Mouse (Mus musculus) kidney, postnatal 0 days (tissue): ENCODE data around the gene Sv2b. TPM values are rescaled to one million over a fixed set of nuclear protein-coding genes. Genes with fewer than 3 reads are reported as not detected.
"Not testable (repeated sequence)": the region's sequence is repeated elsewhere in the genome, so short reads cannot be mapped to it uniquely, and the experiment has no call there.

Experiments
- ATAC-seq: fragments of 200-750 bp; cut with Nextera tagmentation; replicated peaks from 2 replicates; pipeline ENCODE4 v1.8.0; 2017; ENCODE audit warnings: low read depth, moderate number of reproducible peaks, moderate TSS enrichment, moderate library complexity; ENCODE audit not compliant: low FRiP score
- DNase-seq: peaks from one replicate; pipeline ENCODE4 v3.0.0-alpha.2; 2016; ENCODE audit warnings: low spot score
- H3K27ac ChIP-seq: fragments of 300-500 bp; sonication (generic); 2 replicates; pipeline ENCODE4 v1.5.1; 2014; ENCODE audit warnings: mild to moderate bottlenecking
- H3K27me3 ChIP-seq: fragments of 300-500 bp; sonication (generic); 2 replicates; pipeline ENCODE4 v1.6.1; 2014; ENCODE audit warnings: low read length, mixed read lengths; ENCODE audit not compliant: insufficient read depth
- H3K36me3 ChIP-seq: fragments of 300-500 bp; sonication (generic); 2 replicates; pipeline ENCODE4 v1.6.1; 2014; ENCODE audit warnings: low read length, mixed read lengths; ENCODE audit not compliant: insufficient read depth
- H3K4me1 ChIP-seq: fragments of 300-500 bp; sonication (generic); replicated peaks from 2 replicates; pipeline ENCODE4 v1.6.1; 2014; ENCODE audit warnings: antibody characterized with exemption, low read length, mixed read lengths; ENCODE audit not compliant: insufficient read depth
- H3K4me2 ChIP-seq: fragments of 300-500 bp; sonication (generic); 2 replicates; pipeline ENCODE4 v1.6.1; 2014; ENCODE audit warnings: mild to moderate bottlenecking, low read length, moderate library complexity, mixed read lengths
- H3K4me3 ChIP-seq: fragments of 300-500 bp; sonication (generic); replicated peaks from 2 replicates; pipeline ENCODE4 v1.5.1; 2014; ENCODE audit warnings: low read depth, low read length
- H3K9ac ChIP-seq: fragments of 300-500 bp; sonication (generic); 2 replicates; pipeline ENCODE4 v1.6.1; 2014; ENCODE audit warnings: low read depth, low read length
- H3K9me3 ChIP-seq: fragments of 300-500 bp; sonication (generic); replicated peaks from 2 replicates; pipeline ENCODE4 v1.6.1; 2016; ENCODE audit warnings: low read length, inconsistent platforms, mixed read lengths
- CTCF ChIP-seq: IDR thresholded peaks from 2 replicates; pipeline ENCODE4 v1.5.1; 2016; ENCODE audit warnings: antibody characterized with exemption, low read depth, mild to moderate bottlenecking, moderate library complexity
- WGBS: fragments of 180-500 bp; shearing (Covaris S2); extraction: QIAGEN DNeasy Blood & Tissue Kit; methylation state at CpG from one replicate; pipeline ENCODE4 v1.1.7; 2014; 5-methylcytosine and 5-hydroxymethylcytosine counted together
- polyA plus RNA-seq: library from polyadenylated mRNA; unstranded; fragments of >200 nt; fragmentation: Nextera tagmentation; extraction: Ambion mirVana; gene quantifications from 2 replicates; pipeline ENCODE4 v1.2.1, GENCODE M21; 2015

Gene Sv2b
- polyA plus RNA-seq, 1 experiment from 2014 or later: 0.68 TPM

GRCm38 (mm10) chr7:75207965-75208644, 101.0 kb downstream of the Sv2b start:
- no peaks in the 10 kb centered on the region for H3K27me3 ChIP-seq
- no peaks in the 10 kb centered on the region for H3K36me3 ChIP-seq
- WGBS: 84% methylated on average over 3 of the region's 3 CpGs
- H3K9ac ChIP-seq: no peak overlapping the region
- H3K4me2 ChIP-seq: no peak overlapping the region
- DNase-seq (no peak), ATAC-seq (no peak)
- H3K4me1 ChIP-seq: no peaks in the 10 kb centered on the region
- no peak for TF ChIP-seq CTCF
- H3K4me3 ChIP-seq: no peak overlapping the region
- no peaks in the 10 kb centered on the region for H3K9me3 ChIP-seq
- no peak overlapping the region for H3K27ac ChIP-seq

DNA sequence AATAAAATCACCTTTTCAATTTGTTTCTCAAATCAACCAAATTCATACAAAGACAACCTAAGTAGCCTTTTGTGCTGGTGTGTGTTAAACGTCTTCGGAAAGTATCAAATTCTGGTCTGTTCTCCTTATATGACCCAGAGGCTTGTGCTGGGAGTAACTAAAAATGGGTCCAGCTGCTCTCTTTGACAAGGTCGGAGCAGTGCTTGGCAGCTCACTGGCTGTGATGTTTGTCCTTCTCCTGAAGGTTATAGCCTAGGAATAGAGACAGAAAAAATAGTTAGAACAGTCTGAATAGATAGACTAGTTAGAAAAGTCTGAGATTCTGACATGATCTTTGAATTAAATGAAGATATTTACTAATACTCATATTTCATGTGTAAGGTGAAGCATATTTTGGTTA, 102.4 kb downstream of the Sv2b start:
- no peaks in the 10 kb centered on the region for H3K27me3 ChIP-seq
- DNase-seq (no peak), ATAC-seq (no peak)
- H3K4me3 ChIP-seq: no peak overlapping the region
- H3K36me3 ChIP-seq: no peaks in the 10 kb centered on the region
- 79% methylated on average over 3 of the region's 3 CpGs for WGBS
- H3K27ac ChIP-seq: no peak overlapping the region
- TF ChIP-seq CTCF: no peak
- H3K4me2 ChIP-seq: no peak overlapping the region
- no peaks in the 10 kb centered on the region for H3K4me1 ChIP-seq
- H3K9me3 ChIP-seq: no peaks in the 10 kb centered on the region
- no peak overlapping the region for H3K9ac ChIP-seq

- Histone ChIP-seq H3K4me3 (no peak overlapping the region), H3K4me1 (no peaks in the 10 kb centered on the region), H3K9me3 (no peaks in the 10 kb centered on the region), H3K4me2 (no peak overlapping the region), H3K27ac (no peak overlapping the region), H3K27me3 (no peaks in the 10 kb centered on the region), H3K9ac (no peak overlapping the region), H3K36me3 (no peaks in the 10 kb centered on the region)
- ATAC-seq (no peak), DNase-seq (no peak)
- no peak for TF ChIP-seq CTCF
- 78% methylated on average over 3 of the region's 3 CpGs for WGBS
Observed at GRCm38 (mm10) chr7:75205386-75205785, 103.7 kb downstream of the Sv2b start.

DNA sequence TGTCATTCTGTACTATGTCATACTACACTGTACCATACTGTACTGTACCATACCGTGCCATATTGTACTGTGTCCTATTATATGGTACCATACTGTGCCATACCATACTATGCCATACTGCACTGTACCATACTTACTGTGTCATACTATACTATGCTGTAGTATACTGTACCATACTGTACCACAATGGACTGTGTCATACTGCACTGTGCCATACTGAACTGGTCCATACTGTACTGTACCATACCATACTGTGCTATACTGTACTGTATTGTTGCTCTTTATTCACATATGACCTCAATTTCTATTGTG, 114.2 kb downstream of the Sv2b start:
- not testable (repeated sequence) for H3K4me1 ChIP-seq, H3K36me3 ChIP-seq, H3K9ac ChIP-seq, H3K4me3 ChIP-seq, ATAC-seq, H3K27ac ChIP-seq, H3K27me3 ChIP-seq, H3K9me3 ChIP-seq, H3K4me2 ChIP-seq, DNase-seq
- WGBS: 96% methylated on average over 1 of the region's 1 CpGs

- no peak for TF ChIP-seq CTCF
- Histone ChIP-seq H3K9me3 (no peaks in the 10 kb centered on the region), H3K4me1 (no peaks in the 10 kb centered on the region), H3K27me3 (no peaks in the 10 kb centered on the region), H3K4me2 (no peak overlapping the region), H3K27ac (no peak overlapping the region), H3K36me3 (no peaks in the 10 kb centered on the region), H3K9ac (no peak overlapping the region), H3K4me3 (no peak overlapping the region)
- ATAC-seq (no peak), DNase-seq (no peak)
- 96% methylated on average over 4 of the region's 4 CpGs for WGBS
Observed at GRCm38 (mm10) chr7:75194158-75194918, 114.7 kb downstream of the Sv2b start.

DNA sequence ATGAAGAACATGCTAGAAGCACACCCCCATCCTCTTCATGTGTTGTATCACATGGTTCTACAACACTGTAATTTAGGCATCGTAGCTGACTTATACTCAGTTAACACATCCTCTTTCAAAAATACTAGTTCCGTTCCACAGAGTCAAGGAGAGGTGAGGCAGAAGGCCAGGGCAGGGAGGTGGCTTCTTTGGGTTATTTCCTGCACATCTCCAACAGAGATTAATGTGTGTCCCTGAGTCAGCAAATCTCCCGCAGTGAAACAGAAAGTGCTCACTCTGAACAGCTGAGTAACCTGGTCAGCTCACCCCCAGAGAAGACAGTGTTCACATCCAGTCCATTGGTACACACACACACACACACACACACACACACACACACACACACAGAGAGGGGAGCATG, 118.9 kb downstream of the Sv2b start:
- Histone ChIP-seq H3K27me3 (no peaks in the 10 kb centered on the region), H3K27ac (no peak overlapping the region), H3K9me3 (no peaks in the 10 kb centered on the region), H3K4me3 (no peak overlapping the region), H3K9ac (no peak overlapping the region), H3K4me1 (no peaks in the 10 kb centered on the region), H3K36me3 (no peaks in the 10 kb centered on the region), H3K4me2 (no peak overlapping the region)
- DNase-seq: no peak
- no peak for TF ChIP-seq CTCF
- 47% methylated on average over 3 of the region's 3 CpGs for WGBS
- no peak for ATAC-seq

GRCm38 (mm10) chr7:75175042-75175441, 134.0 kb downstream of the Sv2b start:
- H3K9me3 ChIP-seq: no peaks in the 10 kb centered on the region

More at GRCm38 (mm10) chr7:75175042-75175441, 134.0 kb downstream of the Sv2b start:
- ATAC-seq (no peak), DNase-seq (no peak)
- no peak overlapping the region for H3K4me3 ChIP-seq
- no peaks in the 10 kb centered on the region for H3K27me3 ChIP-seq
- H3K36me3 ChIP-seq: no peaks in the 10 kb centered on the region
- WGBS: 85% methylated on average over 3 of the region's 3 CpGs
- no peak overlapping the region for H3K27ac ChIP-seq
- no peak overlapping the region for H3K4me2 ChIP-seq
- H3K9ac ChIP-seq: no peak overlapping the region
- no peaks in the 10 kb centered on the region for H3K4me1 ChIP-seq
- no peak for TF ChIP-seq CTCF
